Mouse (Mus musculus) right cerebral cortex, postnatal 10 days (tissue): ENCODE measurements around the gene Atg4d.
"Not testable (repeated sequence)": the region's sequence is repeated elsewhere in the genome, so short reads cannot be mapped to it uniquely, and the experiment has no call there.

ENCODE experiments used
- DNase-seq, 2 experiments: peaks; one replicate each; pipeline ENCODE4 v3.0.0; 2021; ENCODE audit warnings: low spot score in 2 of 2

Atg4d gene

DNA sequence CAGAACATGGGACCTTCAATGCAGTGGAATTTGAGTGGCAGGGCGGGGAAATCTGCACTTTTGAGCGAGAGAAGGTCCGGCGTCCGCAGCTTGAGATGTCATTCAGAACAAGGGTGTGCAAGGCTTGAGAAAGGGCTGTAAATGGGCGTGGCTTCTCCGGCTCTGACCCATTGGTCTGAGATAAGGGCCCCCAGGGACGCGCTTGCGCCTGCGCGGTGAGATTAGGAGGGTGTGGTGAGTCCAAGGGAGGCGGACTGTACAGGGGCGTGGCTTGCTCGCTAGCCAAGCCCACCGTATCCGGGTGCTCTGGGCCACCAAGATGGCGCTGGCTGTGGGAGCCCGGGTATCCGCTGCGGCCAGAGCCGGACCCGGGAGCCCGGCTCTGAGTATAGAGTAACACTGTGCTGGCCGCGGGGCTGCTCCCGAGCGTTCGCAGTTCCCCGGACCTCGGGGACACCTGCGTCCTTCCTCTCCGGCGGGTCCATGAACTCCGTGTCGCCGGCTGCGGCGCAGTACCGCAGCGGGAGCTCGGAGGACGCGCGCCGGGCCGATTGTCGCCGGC lies at the start of gene Atg4d:
Gene Atg4d, plus strand, starts transcription at position 294 of the 562 bp plus-strand sequence.
- peak; percentile 98 to 99 for DNase-seq

GRCm38 (mm10) chr9:21216050-21216841 lies 48.8 kb upstream of the Atg4d start:
- DNase-seq = peak; percentile 72 to 81

GRCm38 (mm10) chr9:21219820-21220219 lies 45.3 kb upstream of the Atg4d start:
- no peak for DNase-seq

DNA sequence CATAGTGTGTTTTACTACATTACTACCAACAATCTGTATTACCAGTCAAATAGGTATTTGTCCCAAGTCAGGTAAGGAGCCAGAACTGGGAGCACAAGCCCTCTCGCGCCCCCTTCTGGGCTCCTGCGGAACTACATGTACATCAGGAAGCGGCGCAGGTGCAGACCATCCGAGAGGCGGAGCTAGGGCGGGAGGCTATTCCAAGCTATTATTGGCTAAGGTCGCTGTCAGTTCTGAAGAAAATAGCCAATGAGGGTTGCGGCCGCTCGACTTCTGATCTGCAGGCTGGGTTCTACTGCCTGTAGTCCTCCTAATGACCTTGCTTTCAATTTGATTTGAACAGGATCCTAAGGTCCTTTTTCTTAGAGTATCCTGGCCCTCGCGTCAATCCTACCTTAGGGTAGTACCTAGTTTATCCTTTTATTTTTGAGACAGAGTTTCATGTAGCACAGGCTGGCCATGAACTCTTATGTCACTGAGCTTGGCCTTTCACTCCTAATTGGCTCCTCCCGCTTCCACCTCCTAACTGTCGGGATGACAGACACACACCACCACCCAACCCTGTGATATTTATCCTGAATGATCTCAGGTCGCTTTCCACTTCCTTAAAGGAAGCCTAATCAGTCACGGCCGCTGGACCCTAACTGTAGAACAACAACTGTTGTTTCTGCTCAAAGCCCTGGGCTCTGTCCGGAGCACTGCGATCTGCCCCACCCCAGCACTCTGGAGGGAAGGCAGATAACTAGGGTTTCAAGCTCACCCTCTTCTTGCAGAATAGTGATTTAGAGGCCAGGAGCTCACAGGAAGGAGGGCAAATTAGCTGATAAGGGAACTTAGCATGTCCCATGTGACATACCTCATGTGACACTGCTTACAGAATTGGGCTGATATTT lies 44.4 kb upstream of the Atg4d start:
- peak; percentile 92 to 93 for DNase-seq

DNA sequence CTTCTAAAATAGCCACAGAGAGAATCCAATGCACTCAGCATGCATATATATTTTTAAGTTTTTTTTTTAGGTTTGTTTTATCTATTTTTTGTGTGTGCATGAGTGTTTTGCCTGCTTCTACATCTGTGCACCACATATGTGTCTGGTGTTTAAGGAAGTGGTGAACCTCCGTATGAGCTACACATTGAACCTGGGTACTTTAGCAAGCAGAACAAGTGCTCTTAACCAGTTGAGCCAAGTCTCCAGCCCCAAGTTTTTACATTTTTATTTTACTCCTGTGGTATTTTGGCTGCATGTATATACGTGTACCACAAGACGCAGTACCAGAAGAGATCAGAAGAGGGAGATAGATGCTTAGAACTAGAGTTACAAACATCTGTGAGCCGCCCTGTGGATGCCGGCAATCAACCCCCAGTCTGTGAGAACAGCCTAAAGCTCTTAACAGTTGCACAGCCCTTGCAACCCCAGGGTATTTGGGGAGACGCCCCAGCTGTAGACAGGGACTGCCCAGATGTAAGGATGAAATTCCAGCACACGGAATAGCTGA lies 43.6 kb upstream of the Atg4d start:
- no peak for DNase-seq

GRCm38 (mm10) chr9:21223490-21223889 lies 41.6 kb upstream of the Atg4d start:
- DNase-seq = not testable (repeated sequence)

GRCm38 (mm10) chr9:21223906-21224305 lies 41.2 kb upstream of the Atg4d start:
- DNase-seq = no peak

DNA sequence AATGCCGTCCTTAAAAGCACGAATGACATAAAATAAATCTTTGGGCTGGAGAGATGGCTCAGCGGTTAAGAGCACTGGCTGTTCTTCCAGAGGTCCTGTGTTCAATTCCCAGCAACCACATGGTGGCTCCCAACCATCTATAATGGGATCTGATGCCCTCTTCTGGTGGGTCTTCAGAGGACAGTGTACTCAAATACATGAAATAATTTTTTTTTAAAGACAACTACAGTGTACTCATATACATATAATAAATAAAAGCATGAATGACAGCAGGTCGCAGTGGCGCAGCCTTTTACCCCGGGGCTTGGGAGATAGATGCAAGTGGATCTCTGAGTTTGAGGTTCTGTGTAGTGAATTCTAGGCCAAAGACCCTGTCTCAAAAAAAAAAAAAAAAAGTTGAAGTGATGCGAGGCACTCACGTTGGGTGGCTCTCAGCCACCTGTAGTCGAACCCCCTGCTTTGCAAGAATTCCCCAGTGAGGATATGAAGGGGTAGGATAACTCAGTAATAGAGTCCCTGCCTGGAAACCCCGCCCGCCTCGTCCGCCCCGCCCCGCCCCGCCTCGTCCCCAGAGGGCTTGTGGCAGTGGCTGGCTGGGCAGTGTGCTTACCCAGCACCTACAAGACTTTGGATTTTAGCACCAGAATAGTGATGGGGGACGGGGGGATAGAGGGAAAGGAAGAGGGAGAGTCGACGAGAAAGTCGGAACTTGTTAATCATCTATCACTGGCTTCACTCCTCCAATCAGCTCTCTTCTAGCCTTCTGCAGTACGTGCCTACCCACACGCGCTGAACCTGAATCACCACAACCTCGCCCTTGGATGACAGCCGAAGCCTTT lies 40.3 kb upstream of the Atg4d start:
- DNase-seq = no peak

DNA sequence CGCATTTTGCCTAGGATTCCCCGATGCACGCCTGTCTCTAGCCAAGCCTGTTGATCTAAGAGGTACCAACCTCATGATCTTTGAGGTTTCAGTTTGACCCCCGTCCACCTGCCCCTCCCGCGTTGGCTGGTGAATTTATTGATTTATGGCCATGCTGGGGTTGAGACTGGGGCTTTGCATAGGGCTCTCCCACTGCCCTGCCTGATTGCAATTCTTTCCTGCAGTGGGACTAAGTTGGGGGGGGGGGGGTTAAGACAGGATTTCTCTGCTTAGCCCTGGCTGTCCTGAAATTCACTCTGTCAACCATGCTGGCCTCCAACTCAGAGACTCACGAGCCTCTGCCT lies 39.7 kb upstream of the Atg4d start:
- DNase-seq = no peak

DNA sequence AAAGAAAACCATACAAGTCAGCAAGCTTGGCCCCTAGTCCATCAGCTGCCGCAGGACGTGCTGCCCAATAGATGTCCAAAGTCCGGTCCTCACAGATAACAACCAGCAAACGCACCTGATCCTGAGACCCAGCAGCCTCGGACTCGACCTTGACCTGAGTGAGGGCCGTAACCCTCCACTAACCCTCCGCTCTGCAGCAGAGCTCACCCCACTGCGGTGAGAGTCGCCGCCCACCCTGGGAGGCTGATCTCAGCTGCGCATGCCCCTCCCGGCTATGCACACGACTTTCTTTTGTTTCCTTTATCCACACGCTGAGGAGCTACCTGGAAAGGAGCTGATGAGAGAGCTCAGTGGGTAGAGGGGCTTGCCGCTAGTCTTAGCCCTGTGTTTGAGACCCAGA lies 37.8 kb upstream of the Atg4d start:
- no peak for DNase-seq

GRCm38 (mm10) chr9:21231551-21231950 lies 33.5 kb upstream of the Atg4d start:
- DNase-seq = no peak

GRCm38 (mm10) chr9:21232867-21233266 lies 32.2 kb upstream of the Atg4d start:
- DNase-seq = no peak

- no peak for DNase-seq
Observed at GRCm38 (mm10) chr9:21233366-21233765, 31.7 kb upstream of the Atg4d start.

GRCm38 (mm10) chr9:21233805-21234204 lies 31.3 kb upstream of the Atg4d start:
- DNase-seq = no peak

DNA sequence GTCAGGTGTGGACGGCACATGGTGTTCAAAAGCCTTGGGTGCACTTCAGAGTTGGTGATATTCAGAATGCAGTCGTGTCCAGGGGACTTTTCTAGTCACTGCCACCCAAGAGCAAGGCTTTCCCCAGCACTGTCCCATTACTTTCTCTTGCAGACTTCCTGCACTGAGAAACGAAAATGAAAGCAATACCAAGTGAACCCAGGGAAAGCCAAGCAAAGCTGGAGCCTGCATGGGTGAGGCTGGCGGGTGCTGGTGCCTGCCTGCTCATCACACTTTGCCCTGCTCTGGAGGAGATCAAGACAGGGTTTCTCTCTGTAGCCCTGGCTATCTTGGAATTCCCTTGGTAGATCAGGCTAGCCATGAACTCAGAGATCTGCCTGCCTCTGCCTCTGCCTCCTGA lies 29.8 kb upstream of the Atg4d start:
- no peak for DNase-seq

- DNase-seq = no peak
Observed at GRCm38 (mm10) chr9:21236991-21237367, 28.1 kb upstream of the Atg4d start.

DNA sequence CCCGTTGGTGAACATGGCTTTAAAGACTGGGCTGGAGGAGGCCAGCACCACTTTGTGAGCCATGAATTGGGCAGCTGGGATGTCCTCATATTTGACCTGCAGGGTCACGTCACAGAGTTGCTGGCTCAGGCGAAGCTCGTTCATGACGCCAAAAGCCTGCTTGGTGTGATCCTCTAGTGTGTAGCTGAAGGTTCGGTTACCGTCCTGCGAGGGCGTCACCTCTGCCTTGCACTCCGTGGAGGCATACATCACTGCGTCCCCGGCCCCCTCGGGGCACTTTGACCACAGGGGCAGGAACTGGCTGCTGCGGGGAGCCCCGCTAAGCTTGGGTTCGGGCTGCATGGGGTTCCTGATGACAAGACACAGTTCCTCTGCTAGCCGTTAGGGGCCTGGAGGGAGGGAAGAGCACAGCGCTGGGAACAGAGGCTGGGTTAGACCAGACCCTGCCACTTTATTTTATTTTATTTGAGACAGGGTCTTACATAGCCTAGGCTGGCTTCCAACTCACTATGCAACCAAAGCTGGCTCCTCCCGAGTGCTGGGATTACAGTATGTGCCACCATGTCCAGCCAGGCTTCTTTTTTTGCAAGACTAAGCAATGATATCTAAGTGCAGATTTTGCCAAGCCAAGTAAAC lies 27.6 kb upstream of the Atg4d start:
- DNase-seq = peak; percentile 53 to 54

DNA sequence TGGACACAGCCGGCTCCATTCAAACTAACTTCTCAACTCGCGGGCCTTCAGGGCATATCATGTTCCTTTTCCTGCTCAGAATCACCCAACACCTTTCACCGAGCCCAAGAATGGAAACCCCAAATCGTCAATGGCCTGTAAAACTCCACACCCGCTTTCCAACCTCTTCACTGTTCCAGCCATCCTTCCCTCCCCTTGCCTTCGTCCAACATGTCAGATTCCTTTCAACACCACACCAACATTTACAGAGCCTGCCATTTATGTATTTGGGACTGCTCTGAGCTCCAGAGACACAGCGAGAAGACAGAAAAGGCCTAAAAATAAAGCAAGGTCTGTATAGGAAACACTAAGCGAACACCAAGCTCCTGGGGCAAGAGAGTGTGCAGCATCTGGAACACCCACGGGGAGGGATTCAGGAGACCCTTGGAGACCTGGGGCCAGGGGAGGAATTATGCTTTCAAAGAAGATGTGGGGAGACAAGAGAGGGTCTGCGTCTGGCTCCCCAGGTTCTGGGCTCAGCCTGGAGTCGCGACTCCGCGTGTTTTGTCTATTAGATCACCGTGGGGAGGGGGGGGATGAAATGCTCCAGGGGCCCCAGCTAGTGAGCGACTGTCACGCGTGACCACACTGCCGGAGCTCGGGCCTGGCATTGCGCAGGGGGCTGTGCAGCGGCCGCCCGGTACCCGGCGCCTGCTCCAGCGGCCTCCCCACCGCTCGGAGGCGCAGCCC lies 26.9 kb upstream of the Atg4d start:
- no peak for DNase-seq

DNA sequence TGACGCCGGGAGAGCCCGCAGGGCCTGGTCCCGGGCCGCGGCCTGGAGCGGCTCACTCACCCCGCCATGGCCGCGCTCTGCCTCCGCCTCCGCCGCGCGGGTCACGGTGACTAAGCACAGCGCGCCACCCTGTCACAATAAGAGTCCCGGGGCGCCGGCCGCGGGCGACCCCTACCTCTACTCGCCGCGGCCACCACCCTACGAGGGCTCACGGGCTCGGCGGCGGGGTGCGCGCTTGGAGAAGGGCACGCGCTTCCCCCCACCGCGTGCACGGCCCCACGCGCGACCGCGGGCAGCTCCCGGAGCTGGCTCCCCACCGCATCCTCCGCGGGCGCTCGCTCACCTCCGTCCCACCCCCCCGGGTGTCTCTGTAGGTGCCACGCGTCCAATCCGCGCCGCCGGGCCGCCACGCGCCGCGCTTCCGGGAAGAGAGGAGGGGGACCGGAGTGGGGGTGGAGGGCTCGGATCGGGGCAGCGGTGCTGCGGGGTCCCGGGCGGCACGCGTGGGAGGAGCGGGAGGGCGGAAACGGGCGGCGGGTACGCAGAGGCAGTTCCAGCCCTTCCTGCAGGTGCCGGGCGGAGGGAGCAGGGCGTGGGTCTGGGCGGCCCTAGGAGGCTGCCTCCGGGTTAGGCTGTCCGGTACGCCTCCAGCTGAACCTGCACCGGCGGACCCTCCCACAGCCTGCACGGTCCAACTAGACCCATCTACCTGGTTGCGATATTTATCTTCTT lies 26.2 kb upstream of the Atg4d start, which contains the start of gene Keap1:
Gene Keap1, minus strand, starts transcription at position 629 of the 732 bp plus-strand sequence.
- DNase-seq = peak; percentile 81 to 82
